Mouse (Mus musculus): ENCODE data around the gene Smarcb1.
A peak's percentile ranks its signal among the peaks of the same experiment; 100 is the strongest.

The Smarcb1 gene

GRCm38 (mm10) chr10:75921026-75921725 is at the start of gene Smarcb1:
Smarcb1 (minus strand) TSS chr10:75921617.
- DNase-seq = peak; percentile 95 to 96

- DNase-seq = no peak
These were observed 33.0 kb upstream of the Smarcb1 start, which contains the start of gene Gm5134 for GRCm38 (mm10) chr10:75954381-75954811. Gm5134 (plus strand) TSS chr10:75954514.

- peak in 1 of 2 experiments; percentile 64 for DNase-seq
These were observed 30.1 kb upstream of the Smarcb1 start for GRCm38 (mm10) chr10:75951424-75952050.

- no peak for DNase-seq
These were observed 29.4 kb upstream of the Smarcb1 start for GRCm38 (mm10) chr10:75950791-75951210.

- no peak for DNase-seq
These were observed 27.9 kb upstream of the Smarcb1 start for GRCm38 (mm10) chr10:75949053-75950045.

- DNase-seq = no peak
These were observed 26.7 kb upstream of the Smarcb1 start for GRCm38 (mm10) chr10:75948079-75948478.

GRCm38 (mm10) chr10:75945896-75946295 is 24.5 kb upstream of the Smarcb1 start:
- no peak for DNase-seq

- DNase-seq = no peak
These were observed 23.8 kb upstream of the Smarcb1 start for GRCm38 (mm10) chr10:75945213-75945612.

- DNase-seq = no peak
These were observed 22.8 kb upstream of the Smarcb1 start for GRCm38 (mm10) chr10:75944066-75944772.

- no peak for DNase-seq
These were observed 21.5 kb upstream of the Smarcb1 start, which contains the start of gene Vpreb3 for GRCm38 (mm10) chr10:75942736-75943477. Vpreb3 (plus strand) TSS chr10:75943057.

GRCm38 (mm10) chr10:75941042-75941824 is 19.8 kb upstream of the Smarcb1 start:
- DNase-seq = no peak

GRCm38 (mm10) chr10:75940520-75940919 is 19.1 kb upstream of the Smarcb1 start, which contains the start of gene Gm867:
Gm867 (minus strand) TSS chr10:75940672.
- DNase-seq = no peak

- no peak for DNase-seq
These were observed 18.2 kb upstream of the Smarcb1 start for GRCm38 (mm10) chr10:75939481-75940234.

- DNase-seq = no peak
These were observed 16.6 kb upstream of the Smarcb1 start for GRCm38 (mm10) chr10:75937851-75938643.

GRCm38 (mm10) chr10:75936909-75937667 is 15.7 kb upstream of the Smarcb1 start:
- DNase-seq = no peak

- peak; percentile 89 to 92 for DNase-seq
These were observed 14.5 kb upstream of the Smarcb1 start, which contains the start of gene Mmp11 for GRCm38 (mm10) chr10:75935680-75936541. Mmp11 (minus strand) TSS chr10:75936496.

GRCm38 (mm10) chr10:75934991-75935390 is 13.6 kb upstream of the Smarcb1 start:
- no peak for DNase-seq
